Mouse (Mus musculus) forebrain, embryonic 10.5 days (tissue): ENCODE results near the gene Iffo1. TPM values are rescaled to one million over a fixed set of nuclear protein-coding genes. Genes with fewer than 3 reads are reported as not detected.
A peak's percentile ranks its signal among the peaks of the same experiment; 100 is the strongest.

ENCODE experiments used
- DNase-seq: peaks from one replicate; pipeline ENCODE4 v3.0.0-alpha.2; 2017; ENCODE audit warnings: low spot score; ENCODE audit errors: extremely low spot score
- H3K27ac ChIP-seq: fragments of 300-500 bp; sonication (generic); 2 replicates; pipeline ENCODE4 v1.5.1; 2016; ENCODE audit warnings: mild to moderate bottlenecking
- H3K27me3 ChIP-seq: fragments of 300-500 bp; sonication (generic); 2 replicates; pipeline ENCODE4 v1.6.1; 2016; ENCODE audit warnings: mild to moderate bottlenecking; ENCODE audit not compliant: poor library complexity, severe bottlenecking
- H3K36me3 ChIP-seq: fragments of 300-500 bp; sonication (generic); replicated peaks from 2 replicates; pipeline ENCODE4 v1.6.1; 2016; ENCODE audit warnings: mild to moderate bottlenecking, moderate library complexity
- H3K4me1 ChIP-seq: fragments of 300-500 bp; sonication (generic); 2 replicates; pipeline ENCODE4 v1.6.1; 2016
- H3K4me3 ChIP-seq: fragments of 300-500 bp; sonication (generic); 2 replicates; pipeline ENCODE4 v1.5.1; 2016; ENCODE audit warnings: mild to moderate bottlenecking, moderate library complexity
- H3K9me3 ChIP-seq: fragments of 300-500 bp; sonication (generic); 2 replicates; pipeline ENCODE4 v1.6.1; 2016; ENCODE audit warnings: mild to moderate bottlenecking, moderate library complexity
- WGBS: fragments of 180-500 bp; shearing (Covaris S2); methylation state at CpG from one replicate; pipeline ENCODE4 v1.1.7; 2016; 5-methylcytosine and 5-hydroxymethylcytosine counted together
- polyA plus RNA-seq: library from polyadenylated mRNA; unstranded; fragments of >200 nt; fragmentation: Nextera tagmentation; extraction: Ambion mirVana; gene quantifications from 2 replicates; pipeline ENCODE4 v1.2.1, GENCODE M21; 2016

Iffo1 gene
- polyA plus RNA-seq: 9.2 and 10.0 TPM in 2 replicates

DNA sequence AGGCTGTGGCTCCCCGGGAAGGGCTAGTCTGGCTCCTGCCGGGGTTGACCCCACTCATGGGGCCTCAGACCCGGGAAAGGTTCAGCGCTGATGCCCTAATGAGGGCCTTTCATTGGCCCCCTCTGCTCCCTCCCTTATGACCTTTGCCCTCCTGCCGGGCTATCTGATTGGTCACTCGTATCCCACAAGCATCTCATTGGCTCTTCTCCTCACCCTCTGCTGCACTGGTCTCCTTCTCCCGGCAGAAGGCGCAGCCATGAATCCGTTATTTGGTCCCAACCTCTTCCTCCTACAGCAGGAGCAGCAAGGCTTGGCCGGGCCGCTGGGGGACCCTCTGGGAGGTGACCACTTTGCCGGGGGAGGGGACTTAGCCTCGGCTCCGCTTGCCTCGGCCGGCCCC is at the start of gene Iffo1:
Gene Iffo1 (plus strand): TSS at position 241 of the 400 bp plus-strand sequence.
- no peaks in the 10 kb centered on the region for H3K27me3 ChIP-seq
- 1% methylated on average over 16 of the region's 16 CpGs for WGBS

DNA sequence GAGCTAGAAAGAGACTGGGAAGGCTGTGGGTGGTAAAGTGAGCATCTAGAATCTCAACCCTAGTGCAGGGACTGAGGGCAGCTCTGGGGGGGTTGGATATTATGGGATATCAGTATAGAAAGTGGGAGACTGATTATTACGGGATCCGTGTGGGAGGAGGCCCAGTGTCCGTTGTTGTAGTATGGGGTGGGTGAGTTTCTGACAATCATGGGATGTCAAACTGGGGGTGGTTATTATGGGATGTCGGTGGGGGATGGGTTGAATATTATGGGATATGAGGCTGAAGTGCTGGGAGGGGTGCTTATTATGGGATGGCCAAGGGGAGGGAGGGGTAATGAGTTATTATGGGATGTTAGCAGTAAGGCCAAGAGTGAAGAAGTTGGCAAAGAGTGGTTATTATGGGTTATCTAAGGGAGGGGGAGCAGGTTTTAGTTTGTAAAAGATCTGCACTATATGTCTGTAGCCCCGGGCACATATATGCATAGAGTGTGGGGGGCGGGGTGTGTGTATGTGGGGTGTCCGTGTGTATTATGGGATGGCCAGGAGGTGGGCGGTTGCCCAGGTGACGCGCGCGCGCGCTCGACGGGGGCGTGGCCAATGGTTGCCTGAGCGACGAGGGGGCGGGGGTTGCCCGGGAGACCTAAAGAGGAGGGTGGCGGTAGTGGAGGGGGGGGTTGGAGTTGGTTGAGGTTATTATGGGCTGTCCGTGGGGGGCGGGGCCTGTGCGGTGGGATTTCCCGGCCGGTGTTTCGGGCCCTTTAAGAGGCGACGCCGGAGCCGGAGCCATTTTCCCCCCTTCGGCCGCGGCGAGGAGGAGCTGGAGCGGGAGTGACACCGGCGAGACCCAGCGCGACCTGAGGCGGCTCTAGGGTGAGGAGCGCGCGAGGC is 49.4 kb upstream of the Iffo1 start, which contains the start of gene Chd4:
Gene Chd4 (plus strand): TSS at position 591 of the 888 bp plus-strand sequence.
- peak within 1 kb of the TSS; percentile 97 for H3K27ac ChIP-seq
- peak within 1 kb of the TSS; percentile 100 for H3K4me3 ChIP-seq
- DNase-seq: peak; percentile 93
- WGBS: 5% methylated on average over 45 of the region's 45 CpGs
- peaks cover 33% of the 10 kb centered on the region for H3K36me3 ChIP-seq
- H3K27me3 ChIP-seq: no peaks in the 10 kb centered on the region
- H3K4me1 ChIP-seq: peaks cover 59% of the 10 kb centered on the region
- no peaks in the 10 kb centered on the region for H3K9me3 ChIP-seq

More for the DNA sequence above, at the start of gene Iffo1:
- peak within 1 kb of the TSS; percentile 92 for H3K27ac ChIP-seq
- DNase-seq: peak; percentile 93
- H3K4me3 ChIP-seq: peak within 1 kb of the TSS; percentile 65
- H3K36me3 ChIP-seq: peaks cover 74% of the 10 kb centered on the region
- H3K9me3 ChIP-seq: no peaks in the 10 kb centered on the region
- peaks cover 58% of the 10 kb centered on the region for H3K4me1 ChIP-seq

DNA sequence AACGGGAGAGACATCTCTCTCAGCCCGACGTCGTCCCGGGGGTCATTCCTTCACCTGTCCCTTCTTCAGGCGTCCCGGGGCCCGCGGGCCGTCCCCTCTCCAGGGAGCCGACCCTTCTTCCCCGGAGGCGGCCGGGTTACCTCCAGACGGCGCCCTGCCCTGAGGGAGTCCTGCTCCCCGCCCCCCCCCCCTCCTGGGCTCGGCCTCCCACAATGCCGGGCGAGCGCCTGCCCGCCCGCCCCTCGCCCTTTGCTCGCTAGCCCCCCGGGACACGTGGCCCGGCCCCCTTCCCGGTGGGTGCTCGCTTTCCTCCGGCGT is 48.8 kb upstream of the Iffo1 start:
- no peaks in the 10 kb centered on the region for H3K27me3 ChIP-seq
- peaks cover 54% of the 10 kb centered on the region for H3K4me1 ChIP-seq
- H3K36me3 ChIP-seq: peaks cover 39% of the 10 kb centered on the region
- H3K9me3 ChIP-seq: no peaks in the 10 kb centered on the region
- H3K27ac ChIP-seq: peak overlapping the region; percentile 97
- peak overlapping the region; percentile 100 for H3K4me3 ChIP-seq
- under 1% methylated on average over 27 of the region's 32 CpGs for WGBS
- no peak for DNase-seq

DNA sequence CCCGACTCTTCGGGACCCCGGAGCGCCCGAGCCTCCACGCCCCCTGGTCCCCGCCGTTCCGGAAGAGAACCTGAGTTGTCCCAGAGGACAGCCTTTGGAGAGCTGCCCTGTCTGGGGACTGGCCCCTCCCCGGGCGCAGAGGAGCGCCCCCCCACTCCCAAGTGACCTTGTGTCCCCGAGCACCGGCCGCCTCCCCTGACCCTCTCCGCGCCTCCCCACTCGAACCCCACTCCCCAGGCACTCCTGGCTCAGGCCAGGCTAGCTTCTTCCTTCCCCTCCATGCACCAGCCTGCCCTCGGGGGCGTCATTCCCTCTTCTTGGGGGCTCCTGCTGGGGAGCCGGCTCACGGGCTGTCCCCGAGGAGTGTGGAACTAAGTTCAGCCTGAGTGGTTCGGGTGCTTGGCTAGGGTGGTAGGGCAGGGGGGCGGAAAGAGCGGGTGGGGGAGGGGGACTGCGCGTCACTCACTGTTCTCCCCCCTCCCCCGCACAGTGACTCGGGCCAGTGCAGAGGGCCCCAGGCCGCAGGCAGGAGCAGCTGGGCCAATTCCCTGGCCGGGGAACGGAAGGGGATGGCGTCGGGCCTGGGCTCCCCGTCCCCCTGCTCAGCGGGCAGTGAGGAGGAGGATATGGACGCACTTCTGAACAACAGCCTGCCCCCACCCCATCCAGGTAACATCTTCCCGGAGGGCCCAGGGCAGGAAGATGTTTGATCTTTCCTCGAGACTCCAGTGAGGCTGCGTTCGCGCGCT is 48.3 kb upstream of the Iffo1 start:
- WGBS: under 1% methylated on average over 43 of the region's 44 CpGs
- Histone ChIP-seq H3K27me3 (no peaks in the 10 kb centered on the region), H3K36me3 (peaks cover 44% of the 10 kb centered on the region), H3K4me1 (peaks cover 53% of the 10 kb centered on the region), H3K9me3 (no peaks in the 10 kb centered on the region), H3K27ac (peak overlapping the region; percentile 97), H3K4me3 (peak overlapping the region; percentile 100)
- DNase-seq: peak; percentile 58

DNA sequence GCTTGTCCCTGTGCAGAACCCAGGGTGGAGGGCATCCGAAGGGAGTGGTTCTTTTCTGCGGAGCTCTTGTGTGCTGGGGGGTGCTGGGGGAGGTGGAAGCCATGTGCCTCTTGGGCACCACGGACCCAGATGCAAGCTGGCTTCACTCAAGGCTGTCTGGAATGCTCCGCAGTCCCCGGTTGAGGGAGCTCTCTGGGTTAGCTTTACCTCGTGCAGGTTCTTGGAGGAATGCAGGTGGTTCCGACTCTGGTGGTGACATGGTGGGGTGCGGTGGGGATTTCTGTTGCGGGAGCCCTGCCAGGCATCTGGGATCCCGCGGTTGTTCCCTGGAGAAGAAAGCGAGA is 47.7 kb upstream of the Iffo1 start:
- DNase-seq: no peak

DNA sequence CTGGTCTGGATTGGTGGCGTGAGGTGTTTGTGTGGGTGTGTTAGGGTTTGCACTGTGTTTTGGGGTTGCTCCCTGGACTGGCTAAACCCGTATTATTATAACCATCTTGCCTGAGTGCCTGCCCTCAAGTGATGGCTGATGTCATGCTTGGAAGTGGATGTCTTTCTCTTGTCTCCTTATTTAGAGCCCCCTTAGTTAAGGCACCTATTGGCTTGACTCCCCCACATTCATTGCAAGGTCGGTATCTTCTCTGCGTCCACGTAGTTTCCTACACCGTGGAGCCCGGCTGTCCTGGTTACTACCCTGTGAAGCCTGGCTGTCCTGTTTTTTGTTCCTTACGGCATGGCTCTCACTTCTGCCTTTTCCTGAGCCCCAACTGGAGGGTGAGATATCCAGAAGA is 47.1 kb upstream of the Iffo1 start:
- no peak for DNase-seq
- WGBS: 69% methylated on average over 8 of the region's 8 CpGs
- Histone ChIP-seq H3K27me3 (no peaks in the 10 kb centered on the region), H3K9me3 (no peaks in the 10 kb centered on the region), H3K27ac (peak overlapping the region; percentile 97), H3K4me3 (peak overlapping the region; percentile 100), H3K36me3 (peaks cover 56% of the 10 kb centered on the region), H3K4me1 (peaks cover 53% of the 10 kb centered on the region)

More for the DNA sequence above, 47.7 kb upstream of the Iffo1 start:
- Histone ChIP-seq H3K9me3 (no peaks in the 10 kb centered on the region), H3K36me3 (peaks cover 50% of the 10 kb centered on the region), H3K27ac (peak overlapping the region; percentile 97), H3K4me1 (peaks cover 53% of the 10 kb centered on the region), H3K27me3 (no peaks in the 10 kb centered on the region), H3K4me3 (peak overlapping the region; percentile 100)
- WGBS: 3% methylated on average over 12 of the region's 12 CpGs

DNA sequence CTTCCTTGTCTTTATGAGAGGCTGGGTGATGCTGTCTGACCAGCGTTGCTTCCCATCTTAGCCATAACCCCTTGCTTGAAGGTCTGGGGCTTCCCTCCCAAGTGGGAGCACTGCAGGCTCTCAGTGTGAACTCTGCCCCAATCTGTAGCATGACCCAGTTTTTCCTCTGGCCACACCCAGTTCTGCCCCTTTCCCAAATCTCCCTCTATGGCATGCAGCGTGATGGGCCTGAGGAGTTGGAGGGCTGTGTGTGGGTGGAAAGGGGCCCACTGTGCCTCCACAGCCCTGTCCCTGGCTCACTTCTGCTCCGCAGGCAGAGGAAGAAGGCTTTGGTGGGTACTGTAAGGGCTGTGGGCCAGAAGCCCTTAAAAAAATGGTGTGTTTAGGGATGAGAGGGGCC is 46.5 kb upstream of the Iffo1 start:
- peaks cover 53% of the 10 kb centered on the region for H3K4me1 ChIP-seq
- H3K9me3 ChIP-seq: no peaks in the 10 kb centered on the region
- peaks cover 62% of the 10 kb centered on the region for H3K36me3 ChIP-seq
- H3K27me3 ChIP-seq: no peaks in the 10 kb centered on the region
- no peak for DNase-seq
- peak overlapping the region; percentile 100 for H3K4me3 ChIP-seq
- H3K27ac ChIP-seq: peak overlapping the region; percentile 97
- 79% methylated on average over 3 of the region's 3 CpGs for WGBS

DNA sequence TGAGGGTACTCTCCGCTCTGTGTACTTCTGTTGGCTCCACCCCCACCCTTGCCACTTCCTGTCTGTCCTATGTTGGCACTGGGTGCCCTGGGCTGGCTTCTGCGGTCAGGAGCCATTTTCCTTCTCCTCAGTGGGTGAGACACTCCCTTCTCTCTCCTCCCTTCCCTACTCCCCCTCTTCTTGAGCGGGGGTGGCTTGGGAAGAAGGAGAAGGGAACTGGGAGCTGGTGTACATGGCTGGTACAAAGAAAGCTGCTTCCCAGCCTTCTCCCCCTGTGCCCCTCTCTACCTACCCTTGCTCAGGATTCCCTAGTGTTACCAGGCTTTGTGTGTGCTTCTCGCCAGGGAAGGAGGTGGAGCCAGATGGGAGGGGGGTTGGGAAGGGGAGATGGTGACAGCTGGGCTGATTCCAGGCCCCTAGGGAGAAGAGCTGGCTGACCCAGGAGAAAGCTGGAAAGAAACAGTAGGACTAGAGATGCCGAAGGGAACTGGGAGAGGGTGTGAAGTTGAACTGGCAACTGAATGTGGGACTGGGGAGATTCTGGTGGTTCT is 45.5 kb upstream of the Iffo1 start:
- WGBS: 52% methylated on average over 5 of the region's 5 CpGs
- Histone ChIP-seq H3K4me1 (peaks cover 53% of the 10 kb centered on the region), H3K36me3 (peaks cover 71% of the 10 kb centered on the region), H3K27me3 (no peaks in the 10 kb centered on the region), H3K9me3 (no peaks in the 10 kb centered on the region), H3K4me3 (peak overlapping the region; percentile 100), H3K27ac (peak overlapping the region; percentile 79)
- DNase-seq: no peak

DNA sequence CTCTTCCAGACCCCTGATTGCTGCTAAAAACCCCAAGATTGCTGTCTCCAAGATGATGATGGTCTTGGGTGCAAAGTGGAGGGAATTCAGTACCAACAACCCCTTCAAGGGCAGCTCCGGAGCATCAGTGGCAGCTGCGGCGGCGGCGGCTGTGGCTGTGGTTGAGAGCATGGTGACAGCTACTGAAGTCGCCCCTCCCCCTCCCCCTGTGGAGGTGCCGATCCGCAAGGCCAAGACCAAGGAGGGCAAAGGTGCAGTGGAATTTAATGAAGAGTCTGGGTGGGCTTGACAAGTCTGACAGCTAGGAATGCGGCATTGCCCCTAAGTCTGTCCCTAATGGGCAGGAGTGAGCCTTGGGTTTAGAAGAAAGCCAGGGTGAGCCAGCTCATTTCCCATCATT is 43.6 kb upstream of the Iffo1 start:
- Histone ChIP-seq H3K27ac (no peak overlapping the region), H3K27me3 (no peaks in the 10 kb centered on the region), H3K4me3 (no peak overlapping the region; the same call in 1 of the 2 replicates), H3K36me3 (peaks cover 91% of the 10 kb centered on the region), H3K9me3 (no peaks in the 10 kb centered on the region), H3K4me1 (peaks cover 40% of the 10 kb centered on the region)
- DNase-seq: no peak
- WGBS: 92% methylated on average over 9 of the region's 9 CpGs

DNA sequence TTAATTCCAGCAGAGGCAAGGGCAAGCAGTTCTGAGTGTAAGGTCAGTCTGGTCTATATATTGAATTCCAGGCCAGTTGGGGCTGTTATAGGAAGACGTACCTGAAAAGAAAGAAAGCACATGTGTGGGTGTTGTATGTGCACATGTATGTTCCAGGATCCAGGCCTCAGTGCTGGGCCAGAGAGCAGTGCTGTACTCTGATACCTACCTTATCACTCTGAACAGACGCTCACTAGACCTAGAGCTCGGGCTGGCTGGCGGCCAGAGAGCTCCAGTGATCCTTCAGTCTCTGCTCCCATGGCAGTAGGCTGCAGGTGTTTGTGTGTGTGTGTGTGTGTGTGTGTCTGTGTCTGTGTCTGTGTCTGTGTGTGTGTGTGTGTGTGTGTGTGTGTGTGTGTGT is 40.8 kb upstream of the Iffo1 start:
- DNase-seq: no peak
- H3K27ac ChIP-seq: no peak overlapping the region
- no peak overlapping the region for H3K4me3 ChIP-seq
- H3K27me3 ChIP-seq: no peaks in the 10 kb centered on the region
- WGBS: 91% methylated on average over 4 of the region's 4 CpGs
- H3K9me3 ChIP-seq: no peaks in the 10 kb centered on the region; the same call in 1 of the 2 replicates
- H3K36me3 ChIP-seq: peaks cover 100% of the 10 kb centered on the region
- H3K4me1 ChIP-seq: peaks cover 15% of the 10 kb centered on the region

DNA sequence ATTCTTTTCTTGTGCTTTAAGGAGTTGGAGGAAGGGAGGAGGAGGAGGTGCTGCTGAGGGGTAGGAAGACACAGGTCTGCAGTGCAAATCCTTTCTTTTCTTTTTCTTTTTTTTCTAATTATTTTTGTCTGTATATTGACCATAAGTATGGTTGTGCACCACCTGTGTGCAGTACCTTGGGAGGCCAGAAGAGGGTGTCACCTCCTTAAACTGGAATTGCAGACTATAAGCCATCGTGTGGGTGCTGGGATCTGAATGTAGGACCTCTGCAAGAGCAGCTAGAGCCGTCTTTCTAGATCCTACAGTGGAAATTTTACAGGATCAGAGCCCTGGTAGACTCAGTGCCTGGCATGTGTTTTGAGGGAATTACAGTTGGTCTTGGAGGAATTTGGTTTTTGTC is 37.3 kb upstream of the Iffo1 start:
- Histone ChIP-seq H3K9me3 (no peaks in the 10 kb centered on the region; the same call in 1 of the 2 replicates), H3K36me3 (peaks cover 100% of the 10 kb centered on the region), H3K27me3 (no peaks in the 10 kb centered on the region), H3K4me1 (no peaks in the 10 kb centered on the region), H3K27ac (no peak overlapping the region), H3K4me3 (no peak overlapping the region)
- no peak for DNase-seq
- WGBS: 92% methylated on average over 2 of the region's 2 CpGs

DNA sequence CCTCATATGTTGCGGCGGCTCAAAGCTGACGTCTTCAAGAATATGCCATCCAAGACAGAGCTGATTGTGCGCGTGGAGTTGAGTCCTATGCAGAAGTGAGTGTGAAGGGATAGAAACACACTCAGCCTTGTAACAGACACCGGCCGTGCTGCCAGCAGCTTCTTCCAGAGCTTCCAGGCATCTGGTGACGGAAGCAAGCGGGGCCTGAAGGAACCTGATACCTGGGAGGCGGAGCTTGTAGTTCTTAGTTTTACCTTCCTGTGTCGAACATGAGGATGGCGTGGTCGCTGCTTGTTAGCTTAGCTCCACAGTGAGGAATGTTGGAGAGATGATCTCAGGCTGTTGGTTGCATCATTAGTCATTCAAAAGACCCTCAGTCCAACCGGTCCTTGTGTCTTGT is 35.7 kb upstream of the Iffo1 start:
- Histone ChIP-seq H3K27me3 (no peaks in the 10 kb centered on the region), H3K9me3 (no peaks in the 10 kb centered on the region; the same call in 1 of the 2 replicates), H3K36me3 (peaks cover 100% of the 10 kb centered on the region), H3K4me1 (no peaks in the 10 kb centered on the region), H3K4me3 (no peak overlapping the region), H3K27ac (no peak overlapping the region)
- 90% methylated on average over 14 of the region's 14 CpGs for WGBS
- no peak for DNase-seq
